Mouse (Mus musculus) cerebellum, adult 11 months (tissue): Measurements from ENCODE around the gene Selenos.
A peak's percentile ranks its signal among the peaks of the same experiment; 100 is the strongest.
"Not testable (repeated sequence)": the region's sequence is repeated elsewhere in the genome, so short reads cannot be mapped to it uniquely, and the experiment has no call there.

Experiments used
- DNase-seq: peaks from one replicate; pipeline ENCODE4 v3.0.0; 2022

Selenos gene

DNA sequence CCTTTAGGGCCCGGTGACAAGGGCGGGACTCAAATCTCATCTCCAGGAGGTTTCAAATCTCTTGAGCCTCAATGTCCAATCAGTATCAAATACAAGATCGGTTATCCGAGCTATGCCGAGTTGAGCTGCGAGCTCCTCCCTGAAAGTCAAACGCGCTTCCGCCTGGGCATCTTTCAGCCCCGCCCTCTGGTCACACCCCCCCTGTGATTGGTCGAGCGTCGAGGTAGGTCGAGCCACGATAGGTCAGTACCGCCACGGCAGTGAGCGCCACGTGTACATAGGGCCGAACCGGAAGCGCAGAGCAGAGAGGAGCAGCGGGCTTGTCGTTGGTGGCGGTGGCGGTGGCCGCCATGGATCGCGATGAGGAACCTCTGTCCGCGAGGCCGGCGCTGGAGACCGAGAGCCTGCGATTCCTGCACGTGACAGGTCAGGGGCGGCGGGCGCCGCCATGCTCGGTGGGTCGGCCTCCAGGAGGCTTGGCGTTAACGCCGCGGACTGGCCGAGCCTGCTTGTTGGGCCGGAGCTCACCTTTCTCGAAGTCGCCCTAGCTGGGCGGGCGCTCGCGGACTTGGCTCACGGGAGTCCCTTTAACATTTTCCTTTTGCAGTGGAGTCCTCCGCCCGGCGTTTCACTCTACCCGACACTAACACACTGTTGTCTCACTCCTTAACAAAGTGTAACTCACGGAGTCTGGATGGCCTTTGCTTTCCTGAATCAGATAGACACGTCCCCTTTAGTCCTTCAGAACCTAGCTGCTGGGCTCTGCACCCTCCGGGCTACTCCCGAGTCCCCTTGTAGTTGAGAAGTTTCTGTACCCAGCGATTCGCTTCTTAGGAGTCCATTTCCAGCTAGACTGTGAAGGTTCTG lies at the start of gene Selenos:
TSS of gene Selenos (plus strand) at position 286 of the 867 bp plus-strand sequence.
- peak; percentile 91 for DNase-seq

DNA sequence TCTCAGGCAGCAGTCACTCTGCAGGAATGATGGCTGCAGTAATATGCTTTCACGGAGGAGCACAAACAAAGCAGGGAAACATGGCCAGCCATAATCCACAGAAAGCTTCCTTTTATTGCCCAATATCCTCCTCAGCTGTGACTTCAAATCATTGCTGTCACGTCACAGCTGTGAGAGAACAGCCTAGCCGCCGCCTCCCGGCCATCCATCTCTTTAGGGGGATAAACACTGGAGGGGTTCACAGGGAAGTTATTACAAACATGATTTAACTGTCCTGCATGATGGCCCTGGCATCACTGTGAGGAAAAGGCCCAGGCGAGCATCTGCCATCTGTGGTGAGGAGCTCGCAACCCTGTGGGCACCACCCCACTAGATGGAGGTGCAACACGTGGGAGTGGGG lies 42.6 kb upstream of the Selenos start:
- no peak for DNase-seq

DNA sequence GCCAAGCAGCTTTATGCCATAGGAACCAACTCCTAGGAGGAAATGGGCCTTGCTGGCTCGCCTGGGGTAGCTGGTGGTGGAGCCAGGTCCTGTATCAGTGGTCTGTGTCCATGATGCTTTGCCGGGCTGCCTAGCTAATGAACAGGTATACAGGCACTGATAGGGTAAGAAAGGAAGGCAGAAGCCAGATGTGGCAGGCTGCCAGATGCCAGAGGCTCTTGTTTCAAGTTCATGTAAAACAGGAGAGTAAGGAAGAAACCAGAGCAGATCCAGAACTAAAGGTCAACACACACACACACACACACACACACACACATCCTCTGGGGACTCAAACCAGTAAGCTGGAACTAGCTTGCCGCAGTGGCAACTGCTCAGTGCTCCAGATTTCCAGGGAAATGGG lies 41.2 kb upstream of the Selenos start:
- no peak for DNase-seq

DNA sequence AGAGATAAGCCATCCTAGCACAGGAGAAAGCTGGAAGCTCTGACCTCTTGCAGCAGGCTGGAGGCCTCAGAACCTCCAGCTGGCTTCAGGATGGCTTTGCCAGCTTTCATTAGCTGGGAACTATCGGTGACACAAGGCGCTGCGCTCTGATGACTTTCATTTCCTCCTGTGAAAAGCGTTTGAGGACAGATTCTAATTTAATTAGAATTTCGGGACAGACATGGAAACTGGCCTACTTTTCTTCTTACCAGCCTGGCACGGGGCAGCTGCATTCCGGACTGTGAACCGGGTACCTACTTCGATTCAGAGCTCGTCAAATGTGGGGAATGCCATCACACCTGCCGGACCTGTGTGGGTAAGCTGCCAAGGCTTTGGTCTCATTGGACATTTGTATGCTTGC lies 40.7 kb upstream of the Selenos start:
- peak; percentile 55 for DNase-seq

DNA sequence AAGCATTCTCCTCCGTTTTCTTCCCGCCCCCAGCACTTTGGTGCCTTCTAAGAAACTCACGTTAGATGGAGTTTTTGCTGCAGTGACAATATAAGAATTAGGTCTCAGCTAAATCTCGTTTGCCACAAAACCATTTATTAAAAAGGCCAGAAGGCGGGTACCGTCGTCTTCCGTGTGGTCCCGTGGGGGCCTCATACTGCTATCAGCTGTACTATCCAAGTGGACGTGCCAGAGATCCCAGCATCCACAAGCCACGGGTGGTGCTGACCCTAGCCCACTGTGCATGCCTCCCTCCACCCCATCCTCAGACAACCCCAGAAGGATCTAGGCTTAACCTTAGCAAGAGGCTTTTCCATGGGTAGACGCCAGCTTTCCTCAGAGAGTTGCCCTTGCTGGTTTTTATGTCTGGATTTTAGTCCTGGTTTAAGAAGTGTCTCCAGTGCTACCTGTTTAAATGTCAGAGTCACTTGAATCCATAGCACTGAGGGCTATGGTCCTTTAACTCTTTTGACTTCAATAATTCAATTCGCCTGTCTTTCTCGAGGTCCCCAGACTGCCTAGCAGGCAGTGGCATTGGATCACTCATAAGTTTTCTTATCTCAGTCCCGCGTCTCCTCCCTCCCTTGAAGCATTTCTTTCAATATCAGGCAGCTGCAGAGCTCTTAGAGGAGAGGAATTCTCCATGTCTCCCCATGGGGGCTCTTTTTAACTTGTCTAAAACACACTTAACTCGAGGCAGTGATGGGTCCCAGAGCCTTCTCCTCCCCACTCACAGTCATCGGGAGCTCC lies 39.2 kb upstream of the Selenos start:
- DNase-seq, result no peak

DNA sequence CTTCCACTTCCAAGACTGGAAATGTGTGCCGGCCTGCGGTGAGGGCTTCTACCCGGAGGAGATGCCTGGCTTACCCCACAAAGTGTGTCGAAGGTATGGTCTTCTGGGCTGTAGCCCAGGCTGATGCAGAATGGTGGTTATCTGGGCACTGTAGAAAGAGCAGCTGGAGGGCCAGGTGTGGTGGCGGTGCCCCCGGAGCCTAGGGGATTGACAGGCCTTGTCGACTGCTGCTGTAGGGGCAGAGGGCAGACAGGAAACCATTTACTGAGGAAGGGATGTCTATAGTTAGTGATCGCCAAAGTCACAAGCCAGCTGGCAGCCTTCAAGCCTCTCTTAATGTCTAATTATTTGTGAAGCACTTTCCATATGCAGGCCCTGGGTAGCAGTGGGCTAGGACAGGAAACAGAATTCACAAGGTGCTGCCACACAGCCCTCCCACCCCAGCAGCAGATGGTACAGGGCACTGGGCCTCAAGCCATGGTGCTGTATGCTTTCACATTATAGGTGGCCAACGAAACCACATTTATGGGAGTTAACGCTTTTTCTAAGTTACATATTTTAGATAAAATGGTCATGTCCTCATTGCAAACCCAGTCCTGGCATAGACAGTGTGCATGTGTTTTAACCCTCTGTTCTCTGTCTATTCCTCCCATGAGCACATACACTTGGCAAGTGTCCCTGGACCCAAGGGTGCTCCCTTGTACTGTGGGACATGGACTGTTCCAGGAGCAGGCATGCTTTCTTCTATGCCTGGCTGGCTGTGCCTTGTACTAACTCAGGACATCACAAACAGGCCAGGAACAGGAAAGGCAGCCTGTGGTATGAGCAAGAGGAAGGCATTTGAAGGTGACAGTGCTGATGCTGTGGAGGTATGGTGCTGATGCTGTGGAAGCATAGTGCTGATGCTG lies 35.6 kb upstream of the Selenos start, which contains the start of gene Gm45213:
TSS of gene Gm45213 (plus strand) at position 51 of the 908 bp plus-strand sequence.
- DNase-seq, result peak; percentile 65

DNA sequence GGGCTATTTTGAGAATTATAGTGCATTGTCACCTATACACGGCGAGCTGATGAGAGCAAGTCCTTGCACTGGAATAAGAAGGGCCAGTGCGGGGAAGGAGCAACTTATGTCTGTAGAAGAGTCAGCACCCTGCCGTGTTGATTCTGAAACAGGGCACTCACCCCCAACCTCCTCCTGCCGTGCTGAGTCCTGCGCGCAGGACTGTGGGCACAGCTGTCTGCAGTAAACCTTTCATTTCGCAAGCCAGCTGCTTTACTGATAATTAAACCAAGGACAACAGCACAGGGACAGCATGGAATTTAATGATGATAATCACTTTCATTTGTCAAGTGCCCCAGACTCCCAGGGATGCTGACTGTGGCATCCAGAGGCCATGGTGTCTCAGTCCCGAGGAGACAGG lies 34.8 kb upstream of the Selenos start:
- no peak for DNase-seq

DNA sequence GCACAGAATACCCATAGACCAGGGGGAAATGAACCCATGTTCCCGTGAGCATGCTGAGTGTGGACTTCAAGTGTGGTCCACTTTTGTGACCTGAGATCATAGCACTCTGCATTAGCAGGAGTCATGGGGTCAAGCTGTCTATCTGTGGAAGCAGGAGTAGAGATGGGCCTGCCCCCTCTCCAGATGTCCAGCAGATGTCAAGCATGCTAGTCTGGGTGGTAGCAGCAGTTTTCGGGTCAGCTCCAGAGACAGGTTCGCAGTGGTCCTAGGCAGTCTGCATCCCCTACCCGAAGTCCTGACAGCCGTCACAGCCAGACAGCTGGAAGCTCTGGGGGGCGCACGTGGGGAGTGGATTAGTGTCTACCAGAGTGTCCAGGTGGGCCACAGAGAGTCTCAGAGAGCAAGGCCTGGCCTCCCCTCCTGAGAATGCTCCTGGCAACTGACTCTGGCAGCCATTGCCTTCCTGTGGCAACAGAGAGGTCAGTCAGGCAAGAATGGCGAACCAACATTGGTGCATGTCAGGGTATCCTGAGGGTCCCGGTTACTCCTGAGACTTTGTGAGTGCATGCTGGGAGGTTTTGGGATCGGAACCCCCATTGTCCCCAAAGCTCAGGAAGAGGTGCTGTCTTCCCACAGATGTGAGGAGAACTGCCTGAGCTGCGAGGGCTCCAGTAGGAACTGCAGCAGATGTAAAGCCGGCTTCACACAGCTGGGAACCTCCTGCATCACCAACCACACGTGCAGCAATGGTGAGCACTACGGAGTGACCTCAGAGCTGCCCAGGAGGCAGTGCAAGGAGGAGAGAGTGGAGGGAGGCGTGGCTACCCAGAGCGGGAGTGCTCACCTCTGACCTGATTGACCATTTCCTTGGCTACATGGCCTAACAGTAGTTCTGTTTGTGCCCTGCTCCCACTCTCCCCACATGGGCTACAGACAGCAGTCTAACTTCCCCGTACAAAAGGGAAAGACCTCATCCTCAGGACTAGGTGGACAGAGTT lies 32.2 kb upstream of the Selenos start:
- no peak for DNase-seq

DNA sequence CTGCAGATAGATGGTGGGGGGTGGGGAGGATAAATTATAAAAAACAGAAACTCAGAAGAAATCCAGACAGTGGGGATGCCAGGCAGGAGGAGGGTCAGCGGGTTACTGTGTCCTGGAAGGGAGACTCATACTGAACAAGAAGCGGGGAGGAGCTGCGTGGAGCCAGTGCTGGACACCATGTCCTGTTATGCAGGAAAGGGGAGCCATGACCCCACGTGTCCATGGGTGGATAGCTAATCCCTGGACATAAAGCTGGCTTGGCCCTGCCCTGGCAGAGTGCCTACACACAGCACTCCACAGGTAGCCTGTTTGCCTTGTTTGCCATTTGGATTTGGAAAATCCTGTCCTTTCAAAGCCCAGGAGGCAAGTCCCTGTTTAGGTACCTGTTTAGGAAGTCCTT lies 31.5 kb upstream of the Selenos start:
- DNase-seq, result no peak

DNA sequence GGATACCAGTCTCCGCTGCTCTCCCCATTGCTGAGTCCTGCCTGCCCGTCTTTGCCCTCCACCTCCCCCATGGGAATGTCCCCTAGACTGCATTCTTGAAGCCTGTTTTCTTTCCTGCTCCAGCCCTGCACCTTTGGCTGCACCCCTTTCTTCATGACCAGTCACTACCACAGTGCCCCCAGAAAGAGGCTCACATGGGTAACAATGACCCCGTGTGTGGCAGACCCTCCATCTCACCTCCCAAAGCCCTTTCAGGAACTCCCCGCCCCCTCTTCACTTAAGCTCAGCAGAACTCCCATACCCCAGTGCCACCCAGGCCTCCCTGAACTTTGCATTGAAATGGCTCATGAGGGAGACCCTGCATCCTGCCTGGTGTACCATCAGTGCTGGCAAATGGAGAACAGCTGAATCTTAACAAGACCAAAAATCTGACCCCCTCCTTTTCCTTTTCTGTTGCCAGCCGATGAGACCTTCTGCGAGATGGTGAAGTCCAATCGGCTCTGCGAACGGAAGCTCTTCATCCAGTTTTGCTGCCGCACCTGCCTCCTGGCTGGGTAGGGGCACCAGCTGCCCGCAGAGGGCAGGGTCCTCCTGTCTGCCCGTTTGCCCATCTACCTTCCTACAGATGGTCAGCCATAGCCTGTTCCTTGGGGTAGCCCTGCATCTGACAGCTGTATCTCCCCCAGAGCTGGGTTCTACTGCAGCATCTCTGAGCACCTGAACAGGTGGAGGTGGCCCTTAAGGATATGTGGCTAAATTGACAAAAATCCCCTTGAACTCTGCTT lies 30.8 kb upstream of the Selenos start:
- no peak for DNase-seq

DNA sequence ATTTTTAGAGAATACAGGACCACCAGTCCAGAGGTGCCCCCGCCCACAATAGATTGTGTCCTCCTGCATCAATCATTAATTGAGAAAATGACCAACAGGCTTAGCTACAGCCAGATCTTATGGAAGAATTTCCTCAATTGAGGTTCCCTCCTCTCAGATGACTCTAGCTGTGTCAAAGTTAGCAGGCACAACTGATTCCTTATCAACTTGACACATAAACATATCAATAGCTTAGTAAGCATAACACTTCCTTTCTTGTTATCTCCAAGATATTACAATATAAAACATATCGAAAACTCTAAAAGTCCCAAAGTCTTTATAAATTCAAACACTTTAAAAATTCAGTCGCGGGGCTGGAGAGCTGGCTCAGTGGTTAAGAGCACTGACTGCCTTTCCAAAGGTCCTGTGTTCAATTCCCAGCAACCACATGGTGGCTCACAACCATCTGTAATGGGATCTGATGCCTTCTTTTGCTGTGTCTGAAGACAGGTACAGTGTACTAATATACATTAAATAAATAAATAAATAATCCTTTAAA lies 25.4 kb upstream of the Selenos start:
- DNase-seq, result no peak

DNA sequence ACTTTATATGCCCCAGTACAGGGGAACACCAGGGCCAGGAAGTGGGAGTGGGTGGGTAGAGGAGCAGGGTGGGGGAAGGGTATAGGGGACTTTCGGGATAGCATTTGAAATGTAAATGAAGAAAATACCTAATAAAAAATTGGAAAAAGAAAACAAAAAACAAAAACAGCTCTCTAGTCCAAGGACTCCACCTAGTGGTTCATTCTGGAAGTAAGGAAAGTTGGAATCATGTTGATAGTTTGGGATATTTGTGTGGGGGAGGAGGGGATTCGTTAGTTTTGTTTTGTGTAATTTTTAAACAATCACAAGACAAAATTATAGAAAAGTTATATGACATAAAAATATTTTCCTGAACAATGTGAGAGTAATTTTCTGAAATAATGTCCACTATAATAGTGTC lies 24.1 kb upstream of the Selenos start:
- not testable (repeated sequence) for DNase-seq

DNA sequence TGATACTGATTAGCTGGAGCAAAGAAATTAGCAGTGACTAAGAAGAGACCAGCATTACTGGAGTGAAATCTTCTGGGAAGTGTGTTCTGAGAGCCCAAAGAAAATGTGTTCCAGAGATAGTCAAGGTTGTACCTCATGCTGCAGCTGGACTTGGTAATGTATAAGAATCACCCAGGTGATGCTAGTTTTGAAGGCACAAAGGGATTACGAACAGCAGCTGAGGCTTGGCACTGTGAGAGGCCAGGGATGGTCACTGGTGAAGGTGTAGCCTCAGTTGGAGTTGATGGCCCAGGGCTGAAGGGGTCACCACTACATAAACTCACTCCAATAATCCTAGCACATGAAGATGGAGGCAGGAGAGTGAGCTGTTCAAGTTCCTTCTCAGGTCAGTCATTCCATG lies 20.7 kb upstream of the Selenos start, which contains the start of gene Snrpa1:
TSS of gene Snrpa1 (plus strand) at position 301 of the 400 bp plus-strand sequence.
- DNase-seq, result no peak

DNA sequence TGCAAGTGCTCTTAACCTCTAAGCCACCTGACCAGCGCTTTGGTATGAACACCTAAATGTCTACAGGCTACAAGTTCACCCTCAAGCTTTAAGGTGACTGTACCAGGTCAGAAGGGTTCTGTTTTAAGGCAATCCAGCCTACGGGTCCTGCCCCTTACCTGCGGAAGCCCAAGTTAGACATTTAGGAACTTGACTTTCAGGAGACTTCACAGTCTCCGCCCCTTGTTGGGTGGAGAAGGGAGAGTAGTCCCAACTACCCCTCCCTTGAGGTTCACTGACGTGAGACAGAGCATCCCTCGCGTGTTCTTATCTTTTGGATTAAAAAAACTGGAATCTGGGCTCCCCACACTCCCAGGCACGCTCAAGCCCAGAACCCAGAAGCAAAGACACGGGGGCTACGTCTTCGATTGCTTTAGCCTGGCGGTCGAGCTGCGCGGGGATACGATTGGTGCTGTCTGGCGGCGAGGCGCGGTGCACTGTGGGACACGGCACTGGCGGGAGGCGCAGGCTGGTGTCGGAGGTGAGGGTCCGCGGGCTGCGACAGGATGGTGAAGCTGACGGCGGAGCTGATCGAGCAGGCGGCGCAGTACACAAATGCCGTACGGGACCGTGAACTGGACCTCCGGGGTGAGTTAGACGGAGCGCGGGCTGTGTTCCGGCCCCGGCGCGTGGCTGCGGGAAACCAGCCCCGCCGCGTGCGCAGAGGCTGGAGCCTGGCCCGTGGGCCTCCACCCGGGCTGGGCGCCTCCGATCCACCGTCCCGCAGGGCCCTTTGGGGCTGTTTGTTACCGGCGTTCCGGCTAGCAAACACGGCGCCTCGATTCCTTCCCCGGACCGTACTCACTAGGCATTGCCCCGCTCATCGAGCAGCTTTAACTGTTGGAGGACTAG lies 19.1 kb upstream of the Selenos start:
- peak; percentile 76 for DNase-seq

DNA sequence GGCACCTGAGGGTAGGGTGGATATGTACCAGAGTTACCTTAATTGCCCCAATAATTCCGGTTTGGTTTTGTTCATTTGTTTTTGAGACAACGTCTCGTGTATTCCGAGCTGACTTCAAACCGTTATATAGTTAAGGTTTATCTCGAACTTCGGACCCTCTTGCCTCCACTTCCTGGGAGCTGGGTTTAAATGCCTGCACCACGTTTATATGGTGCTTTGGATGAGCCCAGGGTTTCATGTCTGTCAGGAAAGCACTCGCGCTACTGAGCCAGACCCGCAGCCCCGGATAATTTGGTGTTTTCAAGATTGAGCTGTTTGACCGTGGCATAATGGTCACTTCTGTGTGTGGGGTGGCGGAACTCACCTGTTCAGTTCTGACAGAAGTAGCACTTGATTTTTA lies 18.4 kb upstream of the Selenos start:
- DNase-seq, result no peak

DNA sequence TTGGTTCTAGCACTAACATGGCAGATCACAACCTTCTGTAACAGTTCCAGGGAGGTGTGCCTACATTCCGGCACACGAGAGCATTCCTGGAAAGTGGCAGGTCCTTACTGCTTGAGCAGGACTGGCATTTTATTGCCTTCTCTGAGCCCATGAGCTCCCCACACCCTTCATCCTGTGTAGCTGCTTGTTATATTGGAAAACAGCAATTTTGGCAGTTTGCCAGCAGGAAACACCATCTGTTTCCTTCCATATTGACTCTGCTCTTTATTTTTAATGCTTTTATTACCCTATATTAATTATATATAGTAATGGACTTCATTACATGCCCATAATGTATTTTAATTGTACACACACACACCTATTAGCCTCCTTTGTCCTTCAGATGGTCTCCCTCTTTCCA lies 3.0 kb upstream of the Selenos start:
- DNase-seq, result no peak

DNA sequence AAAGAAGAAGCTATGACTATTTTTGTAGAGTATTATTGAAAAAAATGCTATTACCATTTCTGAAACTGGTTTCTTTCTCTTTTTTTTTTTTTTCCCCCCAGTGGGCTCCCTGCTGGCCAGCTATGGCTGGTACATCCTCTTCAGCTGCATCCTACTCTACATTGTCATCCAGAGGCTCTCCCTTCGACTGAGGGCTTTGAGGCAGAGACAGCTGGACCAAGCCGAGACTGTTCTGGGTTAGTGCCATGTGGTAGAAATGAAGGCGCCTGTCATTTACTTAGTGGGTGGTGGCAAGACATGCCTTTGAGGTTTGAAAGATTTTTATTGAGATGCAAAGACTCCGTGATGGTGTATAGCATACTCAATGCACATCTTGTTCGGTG lies 773 bp downstream of the Selenos start:
- no peak for DNase-seq

DNA sequence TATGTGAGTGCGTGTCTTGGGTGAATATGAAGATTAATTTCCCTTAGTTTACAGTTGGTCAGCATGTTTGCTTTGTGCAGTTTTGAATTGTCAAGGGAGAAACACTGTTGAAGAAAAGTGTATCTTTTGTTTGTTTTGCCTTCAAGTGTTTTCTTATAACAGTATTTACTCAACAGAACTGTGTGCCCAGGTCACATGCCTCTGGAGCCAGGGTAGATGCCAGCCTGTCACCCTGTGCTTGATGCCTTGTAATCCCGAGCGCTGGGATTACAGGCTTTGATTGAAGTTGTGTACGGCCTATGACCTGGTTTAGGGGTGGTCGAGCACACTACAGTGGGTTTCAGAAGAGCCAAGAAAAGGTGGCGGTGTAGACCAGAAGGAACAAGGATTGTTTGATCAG lies 4.3 kb downstream of the Selenos start:
- no peak for DNase-seq

DNA sequence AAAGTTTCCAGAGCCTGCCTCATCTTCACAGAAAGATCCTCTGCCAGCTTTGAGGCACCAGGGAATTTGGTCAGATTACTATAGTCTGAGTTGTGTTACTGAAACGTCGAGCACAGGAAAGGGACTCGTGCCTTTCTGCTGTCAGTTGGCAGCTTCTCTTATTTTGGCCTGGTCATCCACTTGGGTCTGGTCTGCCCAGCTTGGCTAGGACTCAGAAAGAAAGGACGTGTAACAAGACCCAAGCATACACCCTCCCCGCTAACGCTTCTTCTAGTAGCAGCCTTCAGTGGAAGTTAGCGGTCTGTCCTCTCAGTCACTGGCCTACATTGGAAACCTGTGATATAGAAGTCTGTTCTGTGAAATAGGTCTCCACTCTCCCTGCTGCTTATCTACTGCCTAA lies 5.1 kb downstream of the Selenos start:
- DNase-seq, result no peak
